8 mouse cellular contexts compared by ENCODE assay signal in genomic region chr3:89647268-89647874, GRCm38 (mm10).
DNase-seq lines count a peak whose midpoint lies in the region; ATAC-seq and TF ChIP-seq lines count a peak whose summit lies in the region.

No protein-coding gene starts in this region.

- no peaks in the 10 kb centered on the region for H3K9me3 ChIP-seq in heart, embryonic 16.5 days (replicated peaks; ENCODE audit: control insufficient read depth, low read length)
- H3K9me3 ChIP-seq in hindbrain, embryonic 11.5 days (ENCODE audit: control insufficient read depth, low read length), result no peaks in the 10 kb centered on the region
- no peaks in the 10 kb centered on the region for H3K9me3 ChIP-seq in midbrain, postnatal 0 days (ENCODE audit: low read length)
- H3K9me3 ChIP-seq in liver, postnatal 0 days (ENCODE audit: low read length), result no peaks in the 10 kb centered on the region

- ATAC-seq in heart, embryonic 16.5 days (replicated peaks; ENCODE audit: extremely low read depth, insufficient read depth, low FRiP score), result 0 out of 2 replicates have a peak, but pooled peaks have one; percentile 57
- peak; percentile 87 for ATAC-seq in hindbrain, embryonic 11.5 days (ENCODE audit: low FRiP score)
- peak; percentile 48 for ATAC-seq in midbrain, postnatal 0 days (ENCODE audit: low FRiP score)
- ATAC-seq in liver, postnatal 0 days, result no peak

- TF ChIP-seq CTCF in brain, embryonic 14.5 days (IDR thresholded peaks at IDR 0.05; ENCODE audit: borderline replicate concordance, extremely low read depth, insufficient read depth, insufficient read length), result no peak
- no peak for TF ChIP-seq CTCF in midbrain, postnatal 0 days (IDR thresholded peaks at IDR 0.05)
- no peak for TF ChIP-seq CTCF in liver, postnatal 0 days (IDR thresholded peaks at IDR 0.05; ENCODE audit: low read depth)

- TF ChIP-seq EP300 in liver, postnatal 0 days (IDR thresholded peaks at IDR 0.05; ENCODE audit: low read depth), result no peak

- H3K4me1 ChIP-seq in heart, embryonic 16.5 days (ENCODE audit: control insufficient read depth, insufficient read depth, low read length), result peaks cover 27% of the 10 kb centered on the region
- peaks cover 12% of the 10 kb centered on the region; the same call in 1 of the 2 replicates for H3K4me1 ChIP-seq in hindbrain, embryonic 11.5 days (replicated peaks; ENCODE audit: control insufficient read depth, insufficient read depth, low read length)
- peaks cover 26% of the 10 kb centered on the region for H3K4me1 ChIP-seq in midbrain, postnatal 0 days (ENCODE audit: insufficient read depth, low read length)
- 0 out of 2 replicates have a peak, but pooled peaks cover 2% of the 10 kb centered on the region for H3K4me1 ChIP-seq in liver, postnatal 0 days (ENCODE audit: insufficient read depth)

- no peak overlapping the region for H3K9ac ChIP-seq in heart, embryonic 16.5 days (ENCODE audit: low read length)
- peak overlapping the region; percentile 5; the same call in 1 of the 2 replicates for H3K9ac ChIP-seq in hindbrain, embryonic 11.5 days (ENCODE audit: low read depth, low read length)
- no peak overlapping the region for H3K9ac ChIP-seq in midbrain, postnatal 0 days (replicated peaks; ENCODE audit: low read length, poor library complexity, severe bottlenecking)
- no peak overlapping the region for H3K9ac ChIP-seq in liver, postnatal 0 days (replicated peaks)

- H3K27ac ChIP-seq in heart, embryonic 16.5 days (ENCODE audit: low read length), result peak overlapping the region; percentile 30
- peak overlapping the region; percentile 83 for H3K27ac ChIP-seq in hindbrain, embryonic 11.5 days (ENCODE audit: low read depth, low read length)
- peak overlapping the region; percentile 81 for H3K27ac ChIP-seq in midbrain, postnatal 0 days (ENCODE audit: low read depth, low read length)
- H3K27ac ChIP-seq in liver, postnatal 0 days (ENCODE audit: low read depth), result no peak overlapping the region

- no peaks in the 10 kb centered on the region for H3K27me3 ChIP-seq in heart, embryonic 16.5 days (ENCODE audit: control insufficient read depth, insufficient read depth, low read length)
- no peaks in the 10 kb centered on the region for H3K27me3 ChIP-seq in hindbrain, embryonic 11.5 days (ENCODE audit: control insufficient read depth, insufficient read depth, low read length)
- no peaks in the 10 kb centered on the region for H3K27me3 ChIP-seq in midbrain, postnatal 0 days (ENCODE audit: insufficient read depth, low read length)
- H3K27me3 ChIP-seq in liver, postnatal 0 days (ENCODE audit: insufficient read depth, low read length), result no peaks in the 10 kb centered on the region

- WGBS in heart, embryonic 16.5 days, result 64% methylated on average over 6 of the region's 6 CpGs
- 41% methylated on average over 6 of the region's 6 CpGs for WGBS in hindbrain, embryonic 11.5 days
- 18% methylated on average over 6 of the region's 6 CpGs for WGBS in midbrain, postnatal 0 days
- WGBS in liver, postnatal 0 days (ENCODE audit: insufficient replicate concordance), result 65% methylated on average over 6 of the region's 6 CpGs

- TF ChIP-seq POLR2A in brain, embryonic 14.5 days (IDR thresholded peaks at IDR 0.05; ENCODE audit: borderline replicate concordance, extremely low read depth, insufficient read depth, insufficient read length, poor library complexity, severe bottlenecking), result no peak

- no peaks in the 10 kb centered on the region for H3K36me3 ChIP-seq in heart, embryonic 16.5 days (ENCODE audit: control insufficient read depth, insufficient read depth)
- no peaks in the 10 kb centered on the region for H3K36me3 ChIP-seq in hindbrain, embryonic 11.5 days (ENCODE audit: control insufficient read depth, insufficient read depth, low read length)
- no peaks in the 10 kb centered on the region; the same call in 1 of the 2 replicates for H3K36me3 ChIP-seq in midbrain, postnatal 0 days (ENCODE audit: insufficient read depth, low read length)
- no peaks in the 10 kb centered on the region for H3K36me3 ChIP-seq in liver, postnatal 0 days (replicated peaks; ENCODE audit: insufficient read depth, low read length)

- DNase-seq in heart, adult 8-10 months (ENCODE audit: low spot score), result no peak
- DNase-seq in brain, embryonic 14.5 days (ENCODE audit: low read depth), result peak; percentile 92
- peak; percentile 66 for DNase-seq in hindbrain, embryonic 11.5 days (ENCODE audit: low spot score)
- peak; percentile 67 for DNase-seq in midbrain, postnatal 0 days (ENCODE audit: low spot score)
- no peak for DNase-seq in layer of hippocampus, postnatal 36 days
- no peak for DNase-seq in liver, postnatal 0 days
- no peak for DNase-seq in right cerebral cortex, postnatal 14 days

- H3K4me2 ChIP-seq in heart, embryonic 16.5 days (ENCODE audit: low read depth, low read length), result no peak overlapping the region
- H3K4me2 ChIP-seq in hindbrain, embryonic 11.5 days (replicated peaks; ENCODE audit: low read depth, low read length), result no peak overlapping the region
- no peak overlapping the region for H3K4me2 ChIP-seq in midbrain, postnatal 0 days (ENCODE audit: low read depth, low read length, poor library complexity, severe bottlenecking)
- H3K4me2 ChIP-seq in liver, postnatal 0 days (ENCODE audit: low read depth, low read length), result no peak overlapping the region

- H3K4me3 ChIP-seq in heart, embryonic 16.5 days (ENCODE audit: low read length), result no peak overlapping the region
- H3K4me3 ChIP-seq in hindbrain, embryonic 11.5 days (ENCODE audit: low read depth, low read length), result no peak overlapping the region
- no peak overlapping the region for H3K4me3 ChIP-seq in midbrain, postnatal 0 days (ENCODE audit: low read depth, low read length)
- no peak overlapping the region for H3K4me3 ChIP-seq in liver, postnatal 0 days (ENCODE audit: low read depth, low read length)

Comparison
In these comparisons a context has a peak if more than half of its experiments do, and no peak if none do; other contexts are left out.
1. DNase-seq: peak in brain, embryonic 14.5 days (single experiment), hindbrain, embryonic 11.5 days (single experiment) and midbrain, postnatal 0 days (single experiment); none in heart, adult 8-10 months (single experiment), layer of hippocampus, postnatal 36 days (0 of 2), liver, postnatal 0 days (single experiment) and right cerebral cortex, postnatal 14 days (single experiment).